Mouse (Mus musculus): Measurements from ENCODE around the gene Morc4. TPM values are rescaled to one million over a fixed set of nuclear protein-coding genes. Genes with fewer than 3 reads are reported as not detected.

The Morc4 gene
- polyA plus RNA-seq, 1 experiment, result 40.4 TPM

- Histone ChIP-seq H3K27ac (ENCODE audit: insufficient read depth, low read length) (no peak overlapping the region), H3K4me1 (ENCODE audit: control insufficient read depth, insufficient read depth, low read length) (no peaks in the 10 kb centered on the region), H3K4me3 (ENCODE audit: insufficient read depth, low read length) (no peak overlapping the region)
- TF ChIP-seq CTCF (IDR thresholded peaks at IDR 0.05; ENCODE audit: borderline replicate concordance, insufficient read depth, low read length) (no peak), POLR2A (IDR thresholded peaks at IDR 0.05; ENCODE audit: low read depth, low read length) (no peak)
Observed at GRCm38 (mm10) chrX:139839057-139839456, 32.4 kb downstream of the Morc4 start.

GRCm38 (mm10) chrX:139832464-139832863 lies 39.0 kb downstream of the Morc4 start:
- TF ChIP-seq POLR2A (IDR thresholded peaks at IDR 0.05; ENCODE audit: low read depth, low read length) (no peak), CTCF (IDR thresholded peaks at IDR 0.05; ENCODE audit: borderline replicate concordance, insufficient read depth, low read length) (peak; percentile 46; the same call in 1 of the 2 replicates)
- H3K4me1 ChIP-seq (ENCODE audit: control insufficient read depth, insufficient read depth, low read length), result no peaks in the 10 kb centered on the region
- no peak overlapping the region for H3K27ac ChIP-seq (ENCODE audit: insufficient read depth, low read length)
- H3K4me3 ChIP-seq (ENCODE audit: insufficient read depth, low read length), result no peak overlapping the region

GRCm38 (mm10) chrX:139828363-139829092 lies 42.9 kb downstream of the Morc4 start:
- Histone ChIP-seq H3K27ac (ENCODE audit: insufficient read depth, low read length) (no peak overlapping the region), H3K4me1 (ENCODE audit: control insufficient read depth, insufficient read depth, low read length) (no peaks in the 10 kb centered on the region), H3K4me3 (ENCODE audit: insufficient read depth, low read length) (no peak overlapping the region)
- TF ChIP-seq POLR2A (IDR thresholded peaks at IDR 0.05; ENCODE audit: low read depth, low read length), result no peak
- no peak for TF ChIP-seq CTCF (IDR thresholded peaks at IDR 0.05; ENCODE audit: borderline replicate concordance, insufficient read depth, low read length)

GRCm38 (mm10) chrX:139826926-139827325 lies 44.6 kb downstream of the Morc4 start:
- H3K27ac ChIP-seq (ENCODE audit: insufficient read depth, low read length), result no peak overlapping the region
- no peak overlapping the region for H3K4me3 ChIP-seq (ENCODE audit: insufficient read depth, low read length)
- no peaks in the 10 kb centered on the region for H3K4me1 ChIP-seq (ENCODE audit: control insufficient read depth, insufficient read depth, low read length)
- TF ChIP-seq POLR2A (IDR thresholded peaks at IDR 0.05; ENCODE audit: low read depth, low read length) (no peak), CTCF (IDR thresholded peaks at IDR 0.05; ENCODE audit: borderline replicate concordance, insufficient read depth, low read length) (no peak)

- no peak overlapping the region for H3K4me3 ChIP-seq (ENCODE audit: insufficient read depth, low read length)
- no peak for TF ChIP-seq CTCF (IDR thresholded peaks at IDR 0.05; ENCODE audit: borderline replicate concordance, insufficient read depth, low read length)
- no peak for TF ChIP-seq POLR2A (IDR thresholded peaks at IDR 0.05; ENCODE audit: low read depth, low read length)
- H3K27ac ChIP-seq (ENCODE audit: insufficient read depth, low read length), result no peak overlapping the region
- no peaks in the 10 kb centered on the region for H3K4me1 ChIP-seq (ENCODE audit: control insufficient read depth, insufficient read depth, low read length)
Observed at GRCm38 (mm10) chrX:139825402-139825801, 46.1 kb downstream of the Morc4 start.

GRCm38 (mm10) chrX:139815201-139815600 lies 56.3 kb downstream of the Morc4 start:
- Histone ChIP-seq H3K27ac (ENCODE audit: insufficient read depth, low read length) (no peak overlapping the region), H3K4me1 (ENCODE audit: control insufficient read depth, insufficient read depth, low read length) (no peaks in the 10 kb centered on the region), H3K4me3 (ENCODE audit: insufficient read depth, low read length) (no peak overlapping the region)
- TF ChIP-seq CTCF (IDR thresholded peaks at IDR 0.05; ENCODE audit: borderline replicate concordance, insufficient read depth, low read length) (no peak), POLR2A (IDR thresholded peaks at IDR 0.05; ENCODE audit: low read depth, low read length) (no peak)

- TF ChIP-seq POLR2A (IDR thresholded peaks at IDR 0.05; ENCODE audit: low read depth, low read length), result no peak
- TF ChIP-seq CTCF (IDR thresholded peaks at IDR 0.05; ENCODE audit: borderline replicate concordance, insufficient read depth, low read length), result no peak
- H3K27ac ChIP-seq (ENCODE audit: insufficient read depth, low read length), result no peak overlapping the region
- H3K4me1 ChIP-seq (ENCODE audit: control insufficient read depth, insufficient read depth, low read length), result no peaks in the 10 kb centered on the region
- no peak overlapping the region for H3K4me3 ChIP-seq (ENCODE audit: insufficient read depth, low read length)
Observed at GRCm38 (mm10) chrX:139814018-139814635, 57.4 kb downstream of the Morc4 start.

GRCm38 (mm10) chrX:139813299-139814002 lies 58.0 kb downstream of the Morc4 start:
- no peak for TF ChIP-seq POLR2A (IDR thresholded peaks at IDR 0.05; ENCODE audit: low read depth, low read length)
- no peak for TF ChIP-seq CTCF (IDR thresholded peaks at IDR 0.05; ENCODE audit: borderline replicate concordance, insufficient read depth, low read length)
- Histone ChIP-seq H3K4me1 (ENCODE audit: control insufficient read depth, insufficient read depth, low read length) (no peaks in the 10 kb centered on the region), H3K4me3 (ENCODE audit: insufficient read depth, low read length) (no peak overlapping the region), H3K27ac (ENCODE audit: insufficient read depth, low read length) (no peak overlapping the region)

- no peak overlapping the region; the same call in 1 of the 2 replicates for H3K27ac ChIP-seq (ENCODE audit: insufficient read depth, low read length)
- TF ChIP-seq CTCF (IDR thresholded peaks at IDR 0.05; ENCODE audit: borderline replicate concordance, insufficient read depth, low read length) (no peak), POLR2A (IDR thresholded peaks at IDR 0.05; ENCODE audit: low read depth, low read length) (no peak)
- H3K4me1 ChIP-seq (ENCODE audit: control insufficient read depth, insufficient read depth, low read length), result no peaks in the 10 kb centered on the region
- H3K4me3 ChIP-seq (ENCODE audit: insufficient read depth, low read length), result no peak overlapping the region
Observed at GRCm38 (mm10) chrX:139812636-139813298, 58.7 kb downstream of the Morc4 start.
